In genomic region chr2:144195851-144196250, GRCm38 (mm10) we compare ENCODE assay signal across 14 mouse cellular contexts.
DNase-seq lines count a peak whose midpoint lies in the region; ATAC-seq and TF ChIP-seq lines count a peak whose summit lies in the region.
"Had no signal": no experiment of that assay in that cellular context is flagged by ENCODE, and none has a peak within 500 bp of the region (broad histone marks: within the 10 kb centered on the region; RNA-seq: fewer than 3 reads in every experiment).

No protein-coding gene starts in this region.

- H3K4me1 ChIP-seq in heart, embryonic 11.5 days (ENCODE audit: control insufficient read depth, insufficient read depth, low read length), result peaks cover 14% of the 10 kb centered on the region
- peaks cover 30% of the 10 kb centered on the region for H3K4me1 ChIP-seq in E14TG2a.4 (replicated peaks; ENCODE audit: low read depth, low read length)
- H3K4me1 ChIP-seq in kidney, embryonic 16.5 days (ENCODE audit: insufficient read depth, low read length), result 0 out of 2 replicates have a peak, but pooled peaks cover 5% of the 10 kb centered on the region
- H3K4me1 ChIP-seq in intestine, embryonic 16.5 days (ENCODE audit: control insufficient read depth, insufficient read depth, low read length), result peaks cover 37% of the 10 kb centered on the region

- no peak overlapping the region for H3K27ac ChIP-seq in heart, embryonic 11.5 days (ENCODE audit: low read depth, low read length)
- H3K27ac ChIP-seq in kidney, embryonic 16.5 days (ENCODE audit: low read length), result no peak overlapping the region
- no peak overlapping the region for H3K27ac ChIP-seq in intestine, embryonic 16.5 days (ENCODE audit: low read length)
- H3K27ac ChIP-seq: kidney, postnatal 0 days; midbrain, embryonic 10.5 days had no signal

- H3K36me3 ChIP-seq in heart, embryonic 11.5 days (ENCODE audit: control insufficient read depth, insufficient read depth, low read length), result no peaks in the 10 kb centered on the region
- H3K36me3 ChIP-seq in E14TG2a.4 (ENCODE audit: insufficient read depth, low read length), result no peaks in the 10 kb centered on the region
- no peaks in the 10 kb centered on the region for H3K36me3 ChIP-seq in kidney, embryonic 16.5 days (ENCODE audit: insufficient read depth, low read length)
- H3K36me3 ChIP-seq in intestine, embryonic 16.5 days (ENCODE audit: control insufficient read depth, insufficient read depth, low read length), result no peaks in the 10 kb centered on the region
- H3K36me3 ChIP-seq: midbrain, embryonic 10.5 days had no signal

- no peak overlapping the region for H3K4me3 ChIP-seq in heart, embryonic 11.5 days (ENCODE audit: low read depth, low read length)
- peak overlapping the region; percentile 62 for H3K4me3 ChIP-seq in E14TG2a.4 (replicated peaks; ENCODE audit: low read length)
- H3K4me3 ChIP-seq in kidney, embryonic 16.5 days (ENCODE audit: low read length), result no peak overlapping the region
- H3K4me3 ChIP-seq in intestine, embryonic 16.5 days (ENCODE audit: low read length), result no peak overlapping the region
- H3K4me3 ChIP-seq: midbrain, embryonic 10.5 days had no signal

- no peaks in the 10 kb centered on the region for H3K27me3 ChIP-seq in heart, embryonic 11.5 days (ENCODE audit: control insufficient read depth, insufficient read depth, low read length)
- peaks cover 3% of the 10 kb centered on the region for H3K27me3 ChIP-seq in E14TG2a.4 (ENCODE audit: insufficient read depth, low read length)
- H3K27me3 ChIP-seq in kidney, embryonic 16.5 days (ENCODE audit: insufficient read depth, low read length), result no peaks in the 10 kb centered on the region
- no peaks in the 10 kb centered on the region for H3K27me3 ChIP-seq in intestine, embryonic 16.5 days (replicated peaks; ENCODE audit: control insufficient read depth, insufficient read depth, low read length)

- no peak overlapping the region for H3K4me2 ChIP-seq in heart, embryonic 11.5 days
- no peak overlapping the region for H3K4me2 ChIP-seq in kidney, embryonic 16.5 days (replicated peaks; ENCODE audit: low read depth, low read length)
- no peak overlapping the region for H3K4me2 ChIP-seq in intestine, embryonic 16.5 days (ENCODE audit: low read depth, low read length)
- H3K4me2 ChIP-seq: liver, embryonic 11.5 days had no signal

- H3K9me3 ChIP-seq in heart, embryonic 11.5 days (replicated peaks; ENCODE audit: control insufficient read depth, low read length), result no peaks in the 10 kb centered on the region
- H3K9me3 ChIP-seq in E14TG2a.4 (ENCODE audit: low read length), result no peaks in the 10 kb centered on the region
- no peaks in the 10 kb centered on the region for H3K9me3 ChIP-seq in kidney, embryonic 16.5 days (ENCODE audit: low read length)
- H3K9me3 ChIP-seq in intestine, embryonic 16.5 days (ENCODE audit: control insufficient read depth, low read length), result no peaks in the 10 kb centered on the region
- H3K9me3 ChIP-seq: midbrain, embryonic 10.5 days had no signal

- no peak for ATAC-seq in heart, embryonic 11.5 days (replicated peaks; ENCODE audit: insufficient number of reproducible peaks, low FRiP score, low TSS enrichment)
- peak; percentile 21; the same call in 1 of the 2 replicates for ATAC-seq in kidney, embryonic 16.5 days (ENCODE audit: low FRiP score, low TSS enrichment)
- ATAC-seq in intestine, embryonic 16.5 days, result no peak

- DNase-seq in heart, adult 18-20 months, result peak; percentile 35 to 54
- peak; percentile 39 for DNase-seq in gastrocnemius, adult 18-20 months (ENCODE audit: low spot score)
- no peak for DNase-seq in spleen, postnatal 14 days (ENCODE audit: low spot score in 2 of 2)
- DNase-seq in retina, embryonic 14.5 days (ENCODE audit: low spot score), result no peak
- DNase-seq: cerebellum, postnatal 25 days; heart, adult 11 months; lung, postnatal 10 days had no signal

- WGBS in heart, embryonic 11.5 days (ENCODE audit: insufficient replicate concordance), result 47% methylated on average over 14 of the region's 14 CpGs
- WGBS in kidney, embryonic 16.5 days, result 46% methylated on average over 14 of the region's 14 CpGs
- 61% methylated on average over 14 of the region's 14 CpGs for WGBS in intestine, embryonic 16.5 days

- no peak for TF ChIP-seq CTCF in E14TG2a.4 (conservative IDR thresholded peaks at IDR 0.05; ENCODE audit: low read length)

- no peak overlapping the region for H3K9ac ChIP-seq in heart, embryonic 11.5 days (ENCODE audit: low read depth, low read length)
- H3K9ac ChIP-seq in kidney, embryonic 16.5 days (replicated peaks; ENCODE audit: low read length), result no peak overlapping the region
- H3K9ac ChIP-seq in intestine, embryonic 16.5 days (ENCODE audit: low read depth, low read length), result no peak overlapping the region

Comparison
In these comparisons a context has a peak if more than half of its experiments do, and no peak if none do; other contexts are left out.
1. DNase-seq: peak in heart, adult 18-20 months (2 of 2) and gastrocnemius, adult 18-20 months (single experiment); none in spleen, postnatal 14 days (0 of 2) and retina, embryonic 14.5 days (single experiment).